Mouse (Mus musculus) lung, adult 2 months (tissue): ENCODE measurements at regions not wholly inside any gene's neighbourhood (a gene's known extent, or its start where the extent isn't known, plus 50 kb on each side); places are given as distances from the start of the nearest gene placed in this dataset.

Experiments
- CTCF ChIP-seq: fragments of 200-500 bp; IDR thresholded peaks from 2 replicates; pipeline ENCODE4 v1.5.1; 2011; ENCODE audit warnings: mild to moderate bottlenecking, low read length, control low read depth; ENCODE audit not compliant: insufficient read depth
- POLR2A ChIP-seq: fragments of 200-500 bp; IDR thresholded peaks from 2 replicates; pipeline ENCODE4 v1.6.1; 2011; ENCODE audit warnings: low read depth, mild to moderate bottlenecking, control low read depth, low read length, borderline replicate concordance; ENCODE audit errors: extremely low read depth

DNA sequence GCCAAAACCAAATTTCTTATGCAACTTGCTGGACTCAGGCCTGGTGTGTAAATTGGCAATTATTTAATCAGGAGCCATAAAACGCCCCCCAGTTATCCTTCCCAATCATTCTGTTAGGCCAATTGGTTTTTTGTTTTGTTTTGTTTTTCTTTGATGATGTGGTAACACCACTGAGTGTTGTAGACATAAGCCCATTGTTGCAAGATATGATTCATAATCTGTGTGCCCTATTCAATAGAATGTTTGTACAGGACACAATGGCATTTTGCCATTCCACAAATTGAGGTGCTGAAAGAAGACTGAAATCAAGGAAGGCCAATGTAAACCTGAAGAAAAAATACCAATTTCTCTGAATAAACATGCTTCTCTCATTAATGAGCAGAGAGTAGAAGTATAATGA, 68.2 kb upstream of the Ppp3ca start:
- TF ChIP-seq POLR2A: no peak
- no peak for TF ChIP-seq CTCF
